Mouse (Mus musculus): ENCODE data around the gene Syne3.

DNA sequence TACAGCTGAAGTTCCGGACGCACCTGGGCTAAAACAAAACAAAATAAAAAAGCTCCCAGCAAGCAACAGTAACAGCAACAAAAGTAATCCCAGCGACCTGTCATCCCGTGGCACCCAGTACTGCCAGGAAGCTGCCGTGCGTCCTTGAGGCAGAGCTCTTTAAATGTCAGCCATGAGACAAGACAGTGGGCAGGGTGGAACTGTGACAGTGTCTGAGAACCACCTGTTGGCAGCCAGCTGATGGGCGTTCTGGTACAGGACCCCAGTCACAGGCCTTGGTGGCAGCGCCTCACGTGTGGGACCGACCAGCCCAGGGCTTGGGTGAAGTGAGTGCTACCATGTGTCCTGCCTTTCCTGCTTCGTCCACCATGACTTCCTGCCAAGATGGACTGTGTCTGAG, 28.6 kb upstream of the Syne3 start:
- no peak for TF ChIP-seq POLR2A (IDR thresholded peaks at IDR 0.05; ENCODE audit: insufficient read length, low read depth)
- TF ChIP-seq MYOD1 (IDR thresholded peaks at IDR 0.05; ENCODE audit: control insufficient read depth in 1 of 3, insufficient read length in 2 of 3, low read depth in 2 of 3): no peak
- TF ChIP-seq POLR2AphosphoS2 (IDR thresholded peaks at IDR 0.05; ENCODE audit: insufficient read length, low read depth): no peak
- no peak for TF ChIP-seq TCF12 (IDR thresholded peaks at IDR 0.05; ENCODE audit: insufficient read depth, poor library complexity, severe bottlenecking)
- no peak for TF ChIP-seq E2F4 (IDR thresholded peaks at IDR 0.05; ENCODE audit: insufficient read depth)
- TF ChIP-seq MAX (IDR thresholded peaks at IDR 0.05; ENCODE audit: low read depth): no peak
- TF ChIP-seq REST (IDR thresholded peaks at IDR 0.05; ENCODE audit: insufficient read depth, insufficient read length): no peak
- TF ChIP-seq CEBPB (IDR thresholded peaks at IDR 0.05; ENCODE audit: insufficient read depth, poor library complexity, severe bottlenecking): no peak
- TF ChIP-seq MYOG (IDR thresholded peaks at IDR 0.05; ENCODE audit: control insufficient read depth in 1 of 3, insufficient read depth in 1 of 3, insufficient read length in 2 of 3, low read depth in 2 of 3): no peak
- TF ChIP-seq TCF3 (IDR thresholded peaks at IDR 0.05; ENCODE audit: insufficient read length, low read depth): no peak
